Mouse (Mus musculus) layer of hippocampus, adult 2 months (tissue): ENCODE measurements at regions not wholly inside any gene's neighbourhood (a gene's known extent, or its start where the extent isn't known, plus 50 kb on each side); places are given as distances from the start of the nearest gene placed in this dataset.
A peak's percentile ranks its signal among the peaks of the same experiment; 100 is the strongest.

Experiments
- DNase-seq, 2 experiments: peaks; one replicate each; pipeline ENCODE4 v3.0.0; 2022; ENCODE audit warnings: low spot score in 2 of 2
- H3K27ac ChIP-seq: fragments of 200-600 bp; 2 replicates; pipeline ENCODE4 v1.8.1; 2022
- H3K4me3 ChIP-seq: fragments of 200-600 bp; 2 replicates; pipeline ENCODE4 v1.8.1; 2022; ENCODE audit warnings: mild to moderate bottlenecking
- CTCF ChIP-seq: fragments of 200-600 bp; conservative IDR thresholded peaks from 2 replicates; pipeline ENCODE4 v1.8.1; 2022; ENCODE audit warnings: antibody characterized with exemption, mild to moderate bottlenecking, moderate library complexity

DNA sequence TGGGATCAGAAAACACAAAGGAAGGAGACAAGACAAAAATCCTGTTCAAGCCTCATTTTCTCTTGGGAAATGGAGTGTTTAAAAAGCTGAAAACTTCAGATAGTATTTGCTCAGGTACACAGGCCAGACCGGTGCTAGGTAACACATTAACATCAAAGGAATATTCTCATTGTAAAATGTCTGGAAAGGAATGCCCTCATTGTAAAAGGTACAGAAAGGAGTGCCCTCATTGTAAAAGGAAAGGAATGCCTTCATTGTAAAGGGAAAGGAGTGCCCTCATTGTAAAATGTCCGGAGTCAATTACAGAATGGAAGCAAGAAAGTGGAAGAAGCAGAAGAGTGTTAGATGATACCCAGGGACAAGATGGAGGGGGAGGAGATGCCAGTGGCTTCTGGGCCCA lies 2694.7 kb downstream of the Gm37988 start:
- no peak for TF ChIP-seq CTCF
- Histone ChIP-seq H3K4me3 (no peak overlapping the region), H3K27ac (no peak overlapping the region)
- no peak for DNase-seq

DNA sequence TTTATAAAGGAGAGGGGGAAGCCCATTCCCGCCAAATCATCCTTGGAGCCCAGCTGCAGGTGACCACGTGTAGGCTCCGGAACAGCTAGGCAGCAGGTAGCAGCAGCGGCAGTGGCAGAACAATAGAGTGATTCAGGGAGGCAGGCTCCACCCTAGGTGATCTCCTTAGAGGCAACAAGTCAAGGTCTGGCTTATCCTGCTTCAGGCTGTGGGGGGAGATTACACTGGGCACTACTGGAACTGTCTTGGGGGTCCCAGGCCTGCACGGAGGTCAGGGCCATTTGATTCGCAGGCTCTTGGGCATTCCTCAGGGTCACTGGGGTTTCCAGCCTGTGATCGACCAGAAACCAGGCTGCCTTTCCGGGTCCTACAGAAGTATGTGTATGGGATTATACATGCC lies 2711.1 kb downstream of the Gm37988 start:
- no peak for DNase-seq
- Histone ChIP-seq H3K27ac (no peak overlapping the region), H3K4me3 (no peak overlapping the region)
- no peak for TF ChIP-seq CTCF

DNA sequence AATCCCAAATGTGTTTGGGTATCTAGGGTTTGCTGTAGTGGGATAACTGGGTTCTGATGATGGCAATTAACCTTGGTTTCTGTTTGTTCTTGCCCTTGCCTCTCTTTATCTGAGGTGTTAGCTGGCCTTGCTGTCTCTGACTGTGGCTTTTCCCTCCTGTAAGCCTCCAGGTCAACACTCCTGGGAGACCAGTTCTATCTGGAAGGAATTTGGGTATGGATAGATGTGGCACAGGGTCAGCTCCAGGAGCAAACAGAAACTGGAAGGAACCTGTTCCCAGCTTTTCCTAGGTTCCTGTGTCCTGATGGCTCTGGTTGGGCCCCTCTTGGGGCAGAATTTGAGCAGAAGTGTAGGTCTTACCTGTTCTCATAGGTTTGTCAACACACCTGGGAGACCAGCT lies 2725.8 kb downstream of the Gm37988 start:
- Histone ChIP-seq H3K4me3 (no peak overlapping the region), H3K27ac (no peak overlapping the region)
- TF ChIP-seq CTCF = no peak
- DNase-seq = no peak

DNA sequence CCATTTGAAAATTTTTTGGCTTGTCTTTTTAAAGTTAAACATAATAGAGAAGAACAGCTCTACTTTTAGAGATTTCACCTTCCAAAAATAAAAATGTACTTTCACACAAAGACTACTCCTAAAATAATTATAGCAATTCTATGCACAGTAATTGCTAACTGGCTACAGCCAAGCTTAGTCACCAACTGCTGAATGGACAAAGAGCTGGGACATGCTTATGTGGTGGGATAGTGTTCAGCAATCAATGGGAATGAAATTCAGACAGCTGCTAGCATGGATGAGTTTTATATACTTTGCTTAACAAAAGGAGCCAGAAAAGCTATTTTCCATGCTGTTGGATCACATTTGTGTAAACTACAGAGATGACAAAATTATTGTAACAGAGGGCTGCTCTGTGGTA lies 2727.5 kb downstream of the Gm37988 start:
- TF ChIP-seq CTCF = no peak
- Histone ChIP-seq H3K4me3 (no peak overlapping the region), H3K27ac (no peak overlapping the region)
- DNase-seq = no peak

DNA sequence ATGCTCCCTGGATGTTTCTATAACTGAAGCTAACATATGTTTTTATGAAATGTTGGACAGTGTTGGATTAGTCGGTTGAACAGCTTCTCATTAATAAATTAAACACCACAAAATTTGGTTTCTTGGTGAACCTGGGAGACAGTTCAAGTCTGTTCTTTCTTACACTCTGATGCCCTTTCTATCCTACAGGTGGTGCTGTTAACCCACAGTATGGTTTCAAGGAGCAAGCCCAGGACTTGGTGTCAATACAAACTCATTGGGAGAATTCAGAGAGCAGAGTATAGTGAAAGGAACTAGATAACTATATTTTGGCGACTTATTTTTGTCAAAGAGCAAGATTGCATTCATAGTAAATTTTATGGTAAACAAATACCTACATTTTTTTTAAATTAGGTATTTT lies 2735.8 kb downstream of the Gm37988 start:
- TF ChIP-seq CTCF = peak; percentile 73
- peak in 1 of 2 experiments; percentile 27 for DNase-seq
- Histone ChIP-seq H3K4me3 (no peak overlapping the region), H3K27ac (no peak overlapping the region)

DNA sequence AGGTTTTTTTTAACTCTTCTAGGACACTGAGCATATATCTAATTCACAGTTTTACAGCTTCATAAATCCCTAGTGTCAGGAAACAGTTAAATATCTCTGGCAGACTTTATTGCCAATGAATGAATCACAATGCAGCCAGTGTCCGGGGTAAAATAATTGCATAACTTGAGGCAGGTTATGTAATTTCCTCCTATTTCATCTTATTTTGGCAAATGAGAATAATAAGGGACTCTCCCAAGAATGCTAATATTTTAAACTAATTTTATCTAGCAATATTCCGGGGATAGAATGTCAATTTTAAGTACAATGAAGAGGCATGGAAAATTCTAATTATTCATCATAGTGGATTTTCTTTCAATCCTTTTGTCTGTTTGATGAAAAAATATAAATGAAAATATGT lies 2740.6 kb downstream of the Gm37988 start:
- H3K27ac ChIP-seq = no peak overlapping the region
- no peak for DNase-seq
- no peak overlapping the region for H3K4me3 ChIP-seq
- TF ChIP-seq CTCF = no peak

DNA sequence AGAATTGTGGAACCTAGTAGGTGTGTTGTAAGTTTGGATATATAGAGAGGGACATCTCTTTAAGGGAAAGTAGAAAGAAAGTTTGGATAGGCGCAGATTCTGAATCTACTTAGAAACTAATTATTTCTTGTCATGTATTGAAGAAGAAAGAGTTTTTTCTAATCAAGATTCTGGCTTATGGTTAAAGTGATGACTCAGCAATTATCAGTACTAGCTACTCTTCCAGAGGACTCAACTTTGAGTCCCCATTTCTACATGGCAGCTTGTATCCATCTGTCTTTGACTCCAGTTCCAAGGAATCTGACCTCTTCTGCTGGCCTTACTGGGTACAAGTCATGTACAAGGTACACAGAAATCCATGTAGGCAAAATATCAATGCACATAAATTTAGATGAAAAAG lies 2767.1 kb downstream of the Gm37988 start:
- Histone ChIP-seq H3K4me3 (no peak overlapping the region), H3K27ac (no peak overlapping the region)
- no peak for TF ChIP-seq CTCF
- DNase-seq = no peak

DNA sequence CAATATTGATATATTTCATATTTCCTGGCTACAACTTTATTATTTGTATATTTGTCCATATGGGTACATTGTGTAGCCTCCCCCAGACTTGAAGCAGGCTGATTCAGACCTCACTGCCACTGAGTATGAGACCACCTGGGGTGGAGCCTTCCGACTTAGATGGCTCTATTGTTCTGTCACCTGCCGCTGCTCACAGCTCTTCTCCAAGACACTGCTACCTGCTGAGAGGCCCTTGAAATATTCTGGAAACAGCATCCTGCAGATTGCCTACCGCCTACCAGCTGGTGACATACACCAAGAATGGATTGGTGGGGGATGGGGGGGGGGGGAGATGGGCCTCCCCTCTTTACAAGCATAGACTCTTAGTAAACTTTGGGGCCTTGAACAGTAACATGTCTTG lies 2778.7 kb downstream of the Gm37988 start:
- no peak for TF ChIP-seq CTCF
- no peak for DNase-seq
- H3K27ac ChIP-seq = no peak overlapping the region
- H3K4me3 ChIP-seq = no peak overlapping the region

DNA sequence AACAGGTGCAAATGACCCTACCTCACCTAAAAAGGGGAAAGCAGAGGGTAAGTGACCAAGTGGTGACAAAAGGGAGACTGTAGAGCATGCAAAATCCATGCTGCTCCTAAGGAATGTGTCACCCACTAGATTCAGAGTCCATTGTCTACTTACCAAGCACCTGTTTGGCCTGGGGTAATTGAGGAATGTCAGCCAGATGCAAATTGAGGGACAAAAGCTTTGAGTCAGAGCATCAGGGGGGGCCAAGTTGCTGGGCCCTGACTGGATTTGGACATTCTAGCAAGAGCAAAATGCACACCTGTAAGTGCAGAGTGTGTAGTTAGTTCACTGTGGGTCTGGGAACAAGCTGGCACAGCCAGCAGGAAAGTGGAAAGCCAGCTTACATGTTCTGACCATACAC lies 2783.6 kb downstream of the Gm37988 start:
- no peak for DNase-seq
- Histone ChIP-seq H3K27ac (no peak overlapping the region), H3K4me3 (no peak overlapping the region)
- no peak for TF ChIP-seq CTCF
